Comparison of ENCODE assay signal across 10 mouse cellular contexts in genomic region chr1:74775816-74776215, GRCm38 (mm10). TPM values are rescaled to one million over a fixed set of nuclear protein-coding genes. Genes with fewer than 3 reads are reported as not detected.
A peak's percentile ranks its signal among the peaks of the same experiment; 100 is the strongest.
DNase-seq lines count a peak whose midpoint lies in the region; ATAC-seq lines count a peak whose summit lies in the region.
"Had no signal": no experiment of that assay in that cellular context is flagged by ENCODE, and none has a peak within 500 bp of the region (broad histone marks: within the 10 kb centered on the region; RNA-seq: fewer than 3 reads in every experiment).

No protein-coding gene starts in this region.

- DNase-seq in adrenal gland, postnatal 10 days = peak; percentile 45
- DNase-seq in adrenal gland, adult 18-20 months (ENCODE audit: low spot score in 2 of 2) = no peak
- DNase-seq in kidney, postnatal 4 days = peak; percentile 55 to 67
- DNase-seq in urinary bladder, postnatal 14 days (ENCODE audit: low spot score) = peak; percentile 54
- DNase-seq in urinary bladder, postnatal 10 days (ENCODE audit: low spot score) = no peak
- DNase-seq in testis, postnatal 10 days (ENCODE audit: low spot score) = peak; percentile 81
- no peak for DNase-seq in heart, postnatal 10 days

- H3K4me3 ChIP-seq in kidney, embryonic 15.5 days (replicated peaks) = no peak overlapping the region
- H3K4me3 ChIP-seq: heart, embryonic 15.5 days had no signal

- 13% methylated on average over 5 of the region's 5 CpGs for WGBS in kidney, embryonic 15.5 days

- no peak overlapping the region for H3K27ac ChIP-seq in kidney, embryonic 15.5 days
- H3K27ac ChIP-seq: heart, embryonic 15.5 days had no signal

- intact Hi-C loops in heart, postnatal 10 days (cut with DNase I) = no loop called here

- no peak overlapping the region for H3K9ac ChIP-seq in kidney, embryonic 15.5 days
- H3K9ac ChIP-seq: heart, embryonic 15.5 days had no signal

- peaks cover 88% of the 10 kb centered on the region for H3K27me3 ChIP-seq in kidney, embryonic 15.5 days

- H3K4me1 ChIP-seq in kidney, embryonic 15.5 days = peaks cover 38% of the 10 kb centered on the region

- no peaks in the 10 kb centered on the region for H3K9me3 ChIP-seq in kidney, embryonic 15.5 days (replicated peaks)
- H3K9me3 ChIP-seq: heart, embryonic 15.5 days had no signal

- no peaks in the 10 kb centered on the region for H3K36me3 ChIP-seq in kidney, embryonic 15.5 days
- H3K36me3 ChIP-seq: heart, embryonic 15.5 days had no signal

- no peak for ATAC-seq in kidney, embryonic 15.5 days (replicated peaks; ENCODE audit: low FRiP score)

- no peak overlapping the region for H3K4me2 ChIP-seq in kidney, embryonic 15.5 days
- H3K4me2 ChIP-seq: heart, embryonic 15.5 days had no signal

RNA-seq across cellular contexts. Expression of gene Wnt6, which starts 4.1 kb away (rescaled TPM):
- total RNA-seq in adrenal gland, postnatal 10 days (2021) = 1 to 10 TPM; 2.6 to 4.2 TPM
- 1 to 10 TPM; 2.8 to 2.9 TPM for total RNA-seq in adrenal gland, adult 18-20 months (2021)
- 2.0 and 2.3 TPM in 2 replicates for polyA plus RNA-seq in kidney, embryonic 15.5 days (2015; fragmentation: Nextera tagmentation; extraction: Ambion mirVana)
- under 1 TPM; 0.17 to 0.60 TPM for total RNA-seq in heart, postnatal 10 days (2021)

RNA-seq across cellular contexts. Expression of gene Wnt10a, which starts 15.5 kb away (rescaled TPM):
- under 1 TPM; 0.27 to 0.57 TPM for total RNA-seq in adrenal gland, postnatal 10 days (2021)
- total RNA-seq in adrenal gland, adult 18-20 months (2021) = 1 to 10 TPM in 1 of 2 experiments, under 1 TPM in 1; 0.20 to 1.7 TPM
- 0.43 and 0.89 TPM in 2 replicates for polyA plus RNA-seq in kidney, embryonic 15.5 days (2015; fragmentation: Nextera tagmentation; extraction: Ambion mirVana)
- not detected for total RNA-seq in heart, postnatal 10 days (2021)
- polyA plus RNA-seq: heart, embryonic 15.5 days had no signal

RNA-seq across cellular contexts. Expression of gene Prkag3, which starts 26.8 kb away (rescaled TPM):
- 1 to 10 TPM in 1 of 2 experiments, under 1 TPM in 1; 0.69 to 1.1 TPM for total RNA-seq in adrenal gland, postnatal 10 days (2021)
- under 1 TPM; 0.17 to 0.26 TPM for total RNA-seq in adrenal gland, adult 18-20 months (2021)
- 0.44 and 0.73 TPM in 2 replicates for polyA plus RNA-seq in kidney, embryonic 15.5 days (2015; fragmentation: Nextera tagmentation; extraction: Ambion mirVana)
- total RNA-seq in heart, postnatal 10 days (2021) = 1 to 10 TPM; 1.7 to 2.1 TPM
- total RNA-seq: layer of hippocampus, postnatal 10 days had no signal

Comparison
In these comparisons a context has a peak if more than half of its experiments do, and no peak if none do; other contexts are left out.
1. DNase-seq: peak in adrenal gland, postnatal 10 days (single experiment), kidney, postnatal 4 days (2 of 2), urinary bladder, postnatal 14 days (single experiment) and testis, postnatal 10 days (single experiment); none in adrenal gland, adult 18-20 months (0 of 2), urinary bladder, postnatal 10 days (single experiment) and heart, postnatal 10 days (0 of 2).